Mouse (Mus musculus) T-helper 1 cell (primary cell): ENCODE measurements around the gene Smug1.

Experiments
- in situ Hi-C: fragments of 300-600 bp; cut with MboI, MseI; formaldehyde crosslinking; loops from one replicate; pipeline ENCODE4 v1.15.1; 2025; ENCODE audit warnings: high pct_unique_total_duplicates

Gene Smug1

DNA sequence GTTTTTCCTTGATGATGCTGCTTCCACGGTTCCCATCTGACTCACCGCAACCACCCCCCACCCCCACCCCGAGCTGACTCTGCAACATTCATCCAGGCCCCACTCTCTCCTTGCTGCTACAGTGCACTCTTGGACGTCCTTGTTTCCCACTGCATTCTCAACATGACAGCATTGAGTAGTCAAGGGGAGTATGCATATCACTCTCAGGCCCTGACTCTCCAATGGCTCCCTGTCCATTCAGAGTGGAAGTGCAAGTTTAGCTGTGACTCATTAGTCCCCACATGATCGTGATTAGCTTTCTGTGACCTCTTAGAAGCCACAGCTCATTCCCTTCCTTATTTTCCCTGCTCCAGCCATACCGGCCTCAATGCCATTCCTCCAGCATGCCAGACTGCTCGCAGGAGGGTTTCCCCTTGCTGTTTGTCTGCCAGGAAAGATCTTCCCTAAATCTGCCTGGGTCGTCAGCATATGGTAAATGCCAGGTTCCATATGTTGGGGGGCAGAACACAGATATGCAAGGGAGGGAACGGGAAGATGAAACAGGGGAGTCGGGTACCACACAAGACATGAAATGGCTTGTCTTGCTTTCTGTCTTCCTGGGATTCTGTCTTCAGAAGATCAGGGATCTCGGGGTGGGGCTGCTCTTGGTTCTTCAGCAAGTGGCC is 21.1 kb downstream of the Smug1 start:
- in situ Hi-C loops: no loop called here

DNA sequence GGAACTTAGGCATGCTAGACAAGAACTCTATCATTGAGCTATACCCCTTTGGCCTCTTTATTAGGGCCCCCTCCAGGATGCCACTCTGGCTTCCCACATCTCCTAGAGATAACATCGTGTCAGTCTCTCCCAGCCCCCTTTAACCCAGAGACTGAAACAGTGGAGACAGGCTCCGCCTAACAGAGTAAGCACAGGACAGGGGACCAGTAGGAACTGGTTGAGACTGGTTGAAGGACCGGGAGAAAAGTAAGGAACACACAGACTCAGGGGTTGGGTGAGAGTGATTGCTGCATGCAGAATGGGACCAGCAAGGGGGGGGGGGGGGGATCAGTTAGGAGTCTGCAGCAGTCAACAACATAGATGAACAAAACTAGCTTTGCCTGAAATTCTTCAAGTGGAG is 22.7 kb downstream of the Smug1 start:
- in situ Hi-C loops: no loop called here

DNA sequence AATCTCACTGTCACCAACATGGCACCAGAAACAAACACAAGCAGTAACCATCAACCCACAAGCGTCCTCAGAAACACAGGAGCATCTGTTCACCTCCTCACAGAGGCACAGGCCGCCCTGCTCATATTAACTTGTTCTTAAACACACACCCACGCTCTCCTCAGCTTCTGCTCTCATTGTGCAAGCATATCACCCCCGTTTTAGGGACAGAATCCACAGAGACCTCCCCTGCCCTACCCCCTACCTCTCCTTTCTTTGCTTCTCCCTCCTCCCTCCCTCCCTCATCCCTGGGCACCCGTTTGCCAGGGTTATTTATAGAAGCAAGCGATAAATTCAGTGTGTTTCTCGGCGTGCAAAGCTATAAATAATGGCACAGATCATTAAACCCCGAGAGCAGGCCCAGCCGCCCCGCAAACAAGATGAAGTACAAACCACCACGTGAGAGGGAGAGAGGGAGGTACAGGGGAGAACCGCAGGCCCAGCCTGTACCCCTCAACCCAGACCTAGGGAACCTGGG is 31.4 kb downstream of the Smug1 start:
- in situ Hi-C loops: no loop called here

DNA sequence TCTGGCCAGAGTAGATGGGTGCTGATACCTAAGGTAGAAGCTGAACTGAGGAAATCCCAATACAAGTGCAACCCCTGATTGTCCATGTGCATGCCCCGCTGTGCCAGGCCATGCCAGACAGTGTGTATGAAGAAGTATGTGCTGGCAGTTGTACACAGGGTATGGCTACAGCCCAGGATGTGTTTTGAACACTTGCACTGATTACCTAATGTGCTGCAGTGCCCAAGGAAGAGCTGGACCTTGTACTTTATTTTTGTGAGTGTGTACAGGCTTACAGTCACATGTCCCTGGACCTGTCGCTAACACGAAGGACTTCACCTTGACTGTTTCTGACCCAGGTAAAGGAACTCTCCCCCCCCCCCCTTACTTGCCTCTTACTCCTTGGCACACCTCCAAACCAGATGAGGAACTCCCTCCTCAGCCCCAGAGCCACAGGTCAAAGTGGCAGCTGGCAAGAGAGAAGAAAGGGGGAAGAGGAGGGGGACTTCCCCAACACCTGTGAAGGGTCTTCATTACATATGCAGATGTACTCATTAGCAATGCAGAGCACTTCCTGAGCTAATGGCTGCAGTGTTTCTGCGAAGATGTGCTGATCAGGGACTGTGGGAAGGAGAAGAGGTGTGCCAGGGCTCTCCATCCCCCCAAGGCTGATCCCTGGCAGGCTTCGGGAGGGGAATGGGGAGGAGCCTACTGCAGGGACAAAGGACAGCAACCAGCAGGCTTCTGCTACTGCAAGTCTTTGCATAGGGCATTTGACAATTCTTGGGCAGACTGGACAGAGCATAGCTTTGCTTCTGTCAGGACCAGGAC is 32.4 kb downstream of the Smug1 start:
- in situ Hi-C loops: no loop called here

DNA sequence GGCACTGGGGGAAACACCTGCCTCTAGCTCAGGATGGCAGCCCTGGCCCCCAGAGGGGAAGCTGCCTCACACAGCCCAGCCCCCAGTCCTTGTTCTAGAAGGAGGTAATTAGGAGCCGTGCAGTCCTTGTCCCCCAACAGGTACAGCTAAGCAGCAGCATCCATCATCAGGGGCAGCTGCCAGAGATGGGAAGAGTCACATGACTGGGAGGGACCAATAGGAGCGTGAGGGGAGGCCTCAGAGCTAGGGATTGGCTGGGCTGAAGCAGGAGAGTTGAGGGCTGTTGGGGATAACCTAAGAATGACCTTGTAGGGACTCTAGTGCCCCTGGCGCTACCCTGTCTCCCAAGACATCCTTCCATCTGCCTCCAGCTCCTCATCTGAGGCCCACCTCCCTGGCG is 33.1 kb downstream of the Smug1 start:
- in situ Hi-C loops: no loop called here

DNA sequence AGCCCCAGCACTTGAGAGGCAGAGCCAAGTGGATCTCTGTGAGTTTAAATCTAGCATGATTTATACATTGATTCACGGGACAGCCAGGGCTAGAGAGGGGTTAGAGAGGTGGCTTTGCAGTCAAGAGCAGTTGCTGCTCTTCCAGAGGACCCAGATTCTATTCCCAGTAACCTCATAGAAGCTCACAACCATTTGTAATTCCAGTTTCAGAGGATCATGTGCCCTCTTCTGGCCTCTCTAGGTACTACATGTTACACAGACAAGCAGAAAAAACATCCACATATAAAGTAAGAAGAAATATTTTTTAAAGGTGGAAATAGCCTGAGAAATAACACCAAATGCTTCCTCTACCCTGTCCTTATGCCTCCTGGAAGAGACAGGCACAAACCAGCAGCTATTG is 36.2 kb downstream of the Smug1 start:
- in situ Hi-C loops: no loop called here

DNA sequence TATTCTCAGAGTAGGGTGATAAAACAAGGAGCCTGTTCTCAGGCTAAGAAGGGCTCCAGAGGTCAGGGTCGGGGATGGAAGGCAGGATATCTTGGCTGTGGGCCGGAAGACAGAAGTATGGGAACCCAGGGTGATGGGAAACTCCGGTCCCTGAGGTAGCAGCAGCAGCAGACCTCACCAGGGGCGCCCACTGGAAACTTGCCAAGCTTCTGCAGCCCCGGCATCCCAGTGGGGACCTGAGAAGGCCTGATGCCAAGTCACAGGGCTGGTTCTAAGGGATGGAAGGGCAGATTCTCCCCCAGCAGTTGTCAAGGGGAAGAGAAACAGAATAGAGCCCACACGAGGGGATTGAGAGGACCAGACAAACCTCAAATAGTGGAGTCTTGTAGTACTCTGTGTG is 37.6 kb downstream of the Smug1 start:
- in situ Hi-C loops: no loop called here

DNA sequence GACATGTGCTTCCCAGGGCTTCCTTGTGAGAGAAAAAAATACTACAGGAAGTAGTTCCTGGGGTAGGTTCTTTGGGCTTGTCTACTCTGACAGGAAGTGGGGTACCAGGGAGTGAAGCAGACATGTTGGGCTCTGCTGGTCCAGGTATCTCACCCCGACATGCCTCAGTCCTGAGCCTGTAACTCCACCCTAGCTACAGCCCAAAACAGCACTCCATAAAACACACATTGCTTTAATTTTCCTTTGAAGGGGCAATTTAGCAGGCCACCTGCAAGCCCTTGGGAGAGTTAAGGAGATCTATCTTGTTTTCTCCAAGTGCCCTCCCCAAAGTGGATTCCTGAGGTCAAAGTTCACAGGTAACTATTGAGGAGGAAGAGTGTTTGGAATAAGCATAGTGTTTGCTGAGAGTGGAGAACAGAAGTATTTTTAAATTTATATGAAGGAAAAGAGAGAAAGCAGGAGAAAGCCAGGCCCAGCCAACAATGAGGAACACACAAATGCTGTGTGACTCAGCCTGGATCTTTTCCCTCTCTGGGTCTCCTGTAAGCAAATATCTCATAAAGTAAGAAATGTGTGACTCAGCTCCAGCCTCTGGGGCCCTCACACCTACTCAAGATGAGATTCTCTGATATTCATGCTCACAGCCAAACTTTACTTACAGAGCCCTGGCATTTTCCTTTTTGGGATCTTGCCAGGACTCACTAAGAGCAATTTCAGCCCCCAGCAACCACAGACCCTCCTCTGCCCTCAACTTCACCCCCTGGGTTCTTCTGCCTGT is 38.6 kb downstream of the Smug1 start:
- in situ Hi-C loops: no loop called here

DNA sequence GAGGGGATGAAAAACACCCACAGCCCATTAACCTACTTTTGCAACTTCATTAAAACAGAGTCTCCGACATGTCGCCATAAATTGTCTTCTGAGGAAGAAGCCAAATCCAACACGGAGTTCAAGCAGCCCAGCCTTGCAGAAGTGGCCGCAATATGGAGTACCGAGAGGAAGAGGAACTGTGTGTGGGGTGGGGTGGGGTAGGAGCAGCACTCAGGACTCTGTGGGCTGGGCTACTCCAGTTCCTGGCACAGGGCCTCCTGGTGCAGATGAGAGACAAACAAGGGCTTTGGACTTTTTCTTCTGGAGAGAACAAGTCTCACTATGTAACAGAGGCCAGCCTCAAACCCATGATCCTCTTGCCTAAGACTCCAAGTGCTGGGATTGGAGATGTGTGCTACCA is 40.9 kb downstream of the Smug1 start:
- in situ Hi-C loops: no loop called here

DNA sequence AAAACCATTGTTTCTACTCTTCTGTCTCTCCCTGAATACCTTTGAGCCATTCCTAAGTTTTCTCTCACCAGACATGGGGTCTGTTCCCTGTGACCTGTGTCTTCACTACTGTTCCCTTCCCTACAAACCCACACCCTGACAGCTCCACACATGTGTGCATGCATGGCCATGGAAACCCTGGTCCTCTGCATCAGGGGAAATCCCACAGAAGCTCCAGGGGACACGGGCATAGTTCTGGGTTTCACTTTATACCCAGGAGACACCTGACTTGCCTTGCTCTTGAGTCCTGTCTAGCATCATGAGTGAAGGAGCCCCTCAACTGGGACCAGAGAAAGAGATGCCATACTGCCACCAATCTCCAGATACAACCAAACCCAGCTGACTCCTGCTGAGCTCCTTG is 42.6 kb downstream of the Smug1 start:
- in situ Hi-C loops: no loop called here

DNA sequence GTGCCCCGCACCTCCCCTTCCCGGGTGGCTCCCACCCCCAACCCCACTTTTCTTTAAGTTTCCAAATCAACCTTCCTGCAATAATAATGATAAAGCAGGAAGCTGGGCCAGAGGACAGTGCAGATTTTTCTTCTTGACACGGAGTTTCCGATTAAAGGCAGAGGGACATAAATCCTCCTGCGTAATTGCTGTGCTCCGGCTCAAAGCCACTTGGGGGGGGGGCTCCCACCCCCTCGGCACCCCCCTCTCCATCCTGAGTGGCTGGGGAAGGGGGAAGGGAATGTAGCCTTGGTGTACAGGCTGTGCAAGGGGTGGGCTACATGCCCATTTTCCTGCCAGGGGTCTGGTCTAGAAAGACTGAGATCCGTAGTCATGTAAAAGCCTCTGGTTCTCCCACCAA is 43.5 kb downstream of the Smug1 start:
- in situ Hi-C loops: no loop called here

DNA sequence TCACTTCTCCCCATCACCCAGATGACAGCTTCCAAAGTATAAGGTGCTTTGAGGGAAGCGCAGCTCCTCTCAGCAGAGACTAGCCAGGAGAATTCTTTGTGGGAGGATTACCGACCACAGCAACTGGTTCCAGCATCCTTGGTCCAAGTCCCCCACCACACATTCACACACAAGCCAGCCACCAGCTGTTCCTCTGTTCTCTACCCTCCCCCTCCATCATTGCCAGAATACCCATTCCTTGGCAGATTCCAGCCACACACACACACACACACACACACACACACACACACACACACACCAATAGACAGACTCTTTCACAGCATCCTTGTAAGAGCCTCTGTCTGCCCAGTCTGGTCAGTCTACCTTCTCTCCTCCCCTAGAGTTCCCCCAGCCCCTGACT is 44.5 kb downstream of the Smug1 start:
- in situ Hi-C loops: no loop called here

DNA sequence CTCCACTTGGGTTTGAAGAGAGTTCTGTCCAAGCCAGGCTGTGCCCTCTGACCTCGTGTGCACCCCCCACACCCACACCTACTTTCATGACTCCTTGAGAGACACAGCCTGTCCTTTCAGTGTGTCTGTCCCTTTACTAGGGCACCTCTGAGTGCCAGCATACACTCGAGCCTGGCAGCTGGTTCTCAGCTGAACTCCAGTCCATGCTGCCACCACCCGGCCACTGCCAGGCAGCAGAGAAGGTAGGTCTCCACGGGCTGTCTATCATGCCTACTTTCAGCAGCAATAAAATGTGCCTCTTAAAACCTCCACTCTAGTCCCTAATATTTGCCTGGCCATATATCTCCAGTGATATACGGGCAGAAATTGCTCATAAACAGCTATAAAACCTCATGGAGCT is 45.5 kb downstream of the Smug1 start:
- in situ Hi-C loops: no loop called here

DNA sequence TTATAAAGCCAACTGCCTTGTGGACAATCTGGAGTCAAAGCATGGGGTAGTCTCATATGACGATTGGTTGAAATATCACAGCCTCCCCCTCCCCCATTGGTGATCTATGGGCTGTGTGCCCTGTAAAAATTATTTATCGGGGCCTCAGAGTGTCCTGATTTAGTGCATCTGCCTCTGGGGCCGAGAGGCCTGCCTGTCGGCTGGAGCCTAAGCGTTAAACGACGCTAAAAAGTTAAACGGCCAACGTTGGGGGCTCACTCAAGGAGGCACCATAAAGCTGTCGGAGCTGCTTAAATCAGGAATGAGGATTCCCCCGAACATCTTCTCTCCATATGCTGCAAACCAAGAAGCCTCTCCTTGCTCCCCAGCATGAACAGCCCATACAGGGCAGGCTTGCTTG is 46.3 kb downstream of the Smug1 start:
- in situ Hi-C loops: no loop called here

DNA sequence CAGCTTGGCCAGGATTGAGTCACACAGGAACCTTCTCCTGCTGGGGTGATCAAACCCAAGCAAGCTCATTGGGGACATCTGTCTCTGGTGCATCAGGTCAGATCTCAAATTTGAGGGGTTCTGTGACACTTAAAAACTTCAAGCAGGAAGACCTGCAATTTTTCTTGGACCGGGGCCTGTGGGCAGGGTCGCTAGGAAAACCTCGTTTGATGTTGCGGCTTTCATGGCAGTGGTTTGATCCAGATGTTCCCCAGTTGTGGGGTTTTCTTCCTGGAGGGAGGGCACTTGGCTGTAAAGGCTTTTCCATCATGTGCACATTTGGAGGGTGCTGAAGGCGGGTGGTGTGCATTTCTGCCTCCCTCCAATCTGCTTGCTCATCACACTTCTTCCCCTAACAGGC is 51.2 kb downstream of the Smug1 start:
- in situ Hi-C loops: no loop called here

DNA sequence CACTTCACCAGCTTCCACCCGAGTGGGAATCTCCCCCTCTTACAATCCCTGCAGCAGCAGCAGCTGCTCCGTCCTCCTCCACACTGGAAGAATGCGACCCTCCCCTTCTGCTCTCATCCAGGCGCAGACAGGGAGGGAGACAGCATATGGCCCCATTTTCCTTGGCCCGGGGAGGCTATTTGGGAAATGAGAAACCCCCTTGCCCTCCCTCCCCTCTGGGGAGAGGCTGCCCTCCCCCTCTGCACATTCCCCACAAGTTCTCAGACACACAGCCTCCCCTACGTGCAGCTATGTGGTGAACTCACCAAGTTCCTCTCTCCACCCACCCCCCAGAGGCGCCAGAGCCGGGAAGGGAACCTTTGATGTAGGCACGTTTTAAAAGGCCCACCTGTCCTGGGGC is 51.6 kb downstream of the Smug1 start:
- in situ Hi-C loops: no loop called here

DNA sequence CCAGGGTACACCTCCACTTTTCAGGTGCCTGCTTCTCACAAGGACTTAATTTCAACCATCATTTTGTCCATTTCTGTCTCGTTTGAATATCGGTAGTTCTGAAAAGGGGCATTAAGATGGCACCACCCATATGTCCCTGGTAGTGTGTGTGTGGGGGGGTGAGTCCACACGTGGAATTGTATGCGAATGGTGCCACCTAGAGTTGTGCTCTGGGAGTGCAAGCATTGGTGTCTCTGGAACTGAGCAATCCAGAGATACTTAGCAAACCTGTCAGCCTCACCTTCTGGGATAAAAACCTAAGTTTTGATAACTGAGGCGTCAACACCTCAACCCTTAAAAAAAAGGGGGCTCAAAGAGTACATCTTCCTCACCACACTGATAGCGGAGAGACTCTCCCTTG is 53.8 kb downstream of the Smug1 start:
- in situ Hi-C loops: no loop called here

DNA sequence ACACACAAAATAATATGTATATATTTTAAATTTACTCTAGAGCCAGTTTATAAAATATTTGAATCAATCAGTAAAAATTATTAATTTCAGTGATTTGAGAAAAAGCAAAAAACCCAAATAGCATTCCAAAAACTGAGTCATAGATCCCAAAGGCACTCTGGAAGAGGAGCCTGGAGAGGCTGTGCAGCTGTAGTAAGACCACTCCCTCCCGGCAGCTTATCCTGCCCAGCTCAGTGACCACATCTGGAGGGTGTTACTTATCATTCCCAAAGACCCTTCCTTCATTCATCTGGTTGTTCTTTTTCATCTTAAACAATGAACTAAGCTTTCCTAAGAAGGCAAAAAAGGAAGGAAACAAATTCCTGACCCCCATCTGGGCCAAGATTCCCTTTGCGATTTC is 54.6 kb downstream of the Smug1 start:
- in situ Hi-C loops: no loop called here

DNA sequence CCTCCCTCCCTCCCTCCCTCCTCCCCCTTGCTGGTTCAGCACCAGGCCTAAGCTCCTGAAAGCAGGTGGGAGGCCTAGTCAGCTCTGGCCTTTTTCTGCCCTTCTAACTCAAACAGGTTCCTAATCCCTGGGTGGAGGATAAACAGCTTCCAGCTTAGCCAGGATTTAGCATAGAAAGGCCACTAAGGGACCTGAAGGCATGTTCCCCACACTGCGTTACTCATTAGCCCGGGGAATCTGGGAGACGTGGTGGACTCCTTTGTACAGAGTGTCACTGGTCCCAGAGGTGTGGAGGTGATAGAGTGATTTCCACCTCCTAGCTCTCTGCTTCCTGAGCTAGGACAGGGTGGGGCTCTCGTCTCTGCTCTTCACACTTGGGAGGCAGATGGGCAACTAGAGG is 57.0 kb downstream of the Smug1 start:
- in situ Hi-C loops: no loop called here

DNA sequence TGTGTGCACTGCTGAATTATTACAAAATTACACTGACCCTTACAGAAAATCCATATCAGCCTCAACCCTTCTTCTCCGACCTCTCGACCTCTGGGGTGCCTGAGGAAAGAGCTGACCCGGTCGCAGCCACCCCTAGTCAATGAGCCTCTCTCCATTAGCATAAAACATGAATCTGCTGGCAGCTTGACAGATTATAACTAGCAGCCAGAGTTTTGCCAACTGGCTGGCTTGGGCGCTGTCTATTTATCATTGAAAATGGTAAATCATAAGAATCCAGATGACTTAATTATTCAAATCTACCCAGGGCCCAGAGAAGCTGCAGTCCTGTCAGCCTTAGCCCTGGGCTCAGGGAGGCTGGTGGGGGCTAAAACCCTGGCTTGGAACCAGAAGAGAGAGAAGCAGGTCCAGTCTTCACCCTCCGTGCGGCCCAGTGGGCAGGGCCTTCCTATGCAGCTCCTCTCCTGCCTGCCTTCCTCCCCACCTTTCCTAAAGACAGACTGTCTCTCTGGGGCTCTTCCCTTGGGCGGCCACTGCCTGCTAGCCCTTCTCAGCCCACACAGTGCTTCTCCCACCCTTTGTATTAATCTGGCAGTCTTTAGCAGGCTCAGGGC is 58.7 kb downstream of the Smug1 start:
- in situ Hi-C loops: no loop called here

DNA sequence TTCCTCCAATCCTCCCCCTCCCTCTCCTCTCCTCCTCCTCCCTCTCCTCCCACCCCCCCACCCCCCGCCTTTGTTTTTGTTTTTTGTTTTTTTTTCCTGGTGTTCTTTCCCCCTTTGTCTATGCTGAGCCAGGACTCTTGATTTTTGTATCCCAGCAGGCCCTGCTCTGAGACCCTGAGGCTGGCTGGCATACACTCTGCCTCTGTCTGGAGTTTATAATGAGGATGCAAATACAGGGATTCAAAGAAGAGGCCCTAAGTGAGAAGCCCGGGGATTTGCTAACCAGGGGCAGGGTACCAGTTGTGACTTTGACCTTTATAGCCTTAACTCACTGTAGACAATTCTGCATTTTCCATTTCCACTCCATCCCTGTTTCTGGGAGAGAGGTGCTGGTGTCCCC is 60.7 kb downstream of the Smug1 start:
- in situ Hi-C loops: no loop called here
